In genomic region chr16:13046366-13047120, GRCm38 (mm10) we compare ENCODE assay signal across 28 mouse cellular contexts.
A peak's percentile ranks its signal among the peaks of the same experiment; 100 is the strongest.
DNase-seq lines count a peak whose midpoint lies in the region; ATAC-seq lines count a peak whose summit lies in the region.
"Had no signal": no experiment of that assay in that cellular context is flagged by ENCODE, and none has a peak within 500 bp of the region (broad histone marks: within the 10 kb centered on the region; RNA-seq: fewer than 3 reads in every experiment).

No protein-coding gene starts in this region.

- peak; percentile 28; the same call in 1 of the 2 replicates for ATAC-seq in kidney, embryonic 15.5 days (replicated peaks; ENCODE audit: low FRiP score)
- ATAC-seq: activated CD4-positive, CD25-positive, alpha-beta regulatory T cell, adult 4 months; forebrain, embryonic 16.5 days; hindbrain, postnatal 0 days; intestine, embryonic 16.5 days; midbrain, embryonic 13.5 days had no signal

- DNase-seq in adrenal gland, postnatal 10 days = peak; percentile 14
- DNase-seq in adrenal gland, postnatal 25 days = no peak
- peak; percentile 18 to 20 for DNase-seq in adrenal gland, postnatal 36 days
- DNase-seq in kidney, postnatal 36 days = peak; percentile 70 to 85
- no peak for DNase-seq in heart, adult 9 months (ENCODE audit: low spot score in 2 of 2)
- DNase-seq in gastrocnemius, postnatal 10 days = no peak
- no peak for DNase-seq in gastrocnemius, postnatal 14 days
- DNase-seq: cerebellum, adult 8-10 months; gastrocnemius, postnatal 25 days; heart, adult 18-20 months; heart, postnatal 14 days; layer of hippocampus, postnatal 36 days; lung, embryonic 14.5 days; retina, postnatal 1 day; right cerebral cortex, postnatal 25 days; spleen, adult 18-20 months had no signal

- H3K4me2 ChIP-seq in kidney, embryonic 15.5 days = no peak overlapping the region
- H3K4me2 ChIP-seq: heart, embryonic 13.5 days; limb, embryonic 13.5 days; lung, embryonic 14.5 days; midbrain, embryonic 13.5 days; neural tube, embryonic 13.5 days had no signal

- peaks cover 20% of the 10 kb centered on the region for H3K4me1 ChIP-seq in kidney, embryonic 15.5 days
- H3K4me1 ChIP-seq: heart, embryonic 13.5 days; limb, embryonic 13.5 days; midbrain, embryonic 13.5 days had no signal

- H3K9ac ChIP-seq in kidney, embryonic 15.5 days = no peak overlapping the region
- H3K9ac ChIP-seq: heart, embryonic 13.5 days; limb, embryonic 13.5 days; liver, embryonic 14.5 days; lung, embryonic 14.5 days; midbrain, embryonic 13.5 days; neural tube, embryonic 13.5 days had no signal

- intact Hi-C loops in gastrocnemius, postnatal 14 days (cut with DNase I; ENCODE audit: low total_unique reads) = no loop called here

- no peak overlapping the region for H3K4me3 ChIP-seq in kidney, embryonic 15.5 days (replicated peaks)
- H3K4me3 ChIP-seq: forebrain, embryonic 10.5 days; heart, embryonic 13.5 days; layer of hippocampus, adult 2 months; limb, embryonic 13.5 days; midbrain, embryonic 13.5 days; neural tube, embryonic 13.5 days had no signal

- H3K27ac ChIP-seq in kidney, embryonic 15.5 days = peak overlapping the region; percentile 6; the same call in 1 of the 2 replicates
- H3K27ac ChIP-seq: forebrain, embryonic 10.5 days; heart, embryonic 13.5 days; hindbrain, postnatal 0 days; layer of hippocampus, adult 2 months; limb, embryonic 13.5 days; liver, embryonic 14.5 days; midbrain, embryonic 13.5 days had no signal

- no peaks in the 10 kb centered on the region for H3K36me3 ChIP-seq in kidney, embryonic 15.5 days
- H3K36me3 ChIP-seq: forebrain, embryonic 10.5 days; heart, embryonic 13.5 days; limb, embryonic 13.5 days; midbrain, embryonic 13.5 days; neural tube, embryonic 13.5 days had no signal

- H3K27me3 ChIP-seq in kidney, embryonic 15.5 days = no peaks in the 10 kb centered on the region
- H3K27me3 ChIP-seq: heart, embryonic 13.5 days; limb, embryonic 13.5 days; midbrain, embryonic 13.5 days; neural tube, embryonic 13.5 days had no signal

- 65% methylated on average over 6 of the region's 6 CpGs for WGBS in kidney, embryonic 15.5 days

- no peaks in the 10 kb centered on the region for H3K9me3 ChIP-seq in kidney, embryonic 15.5 days (replicated peaks)
- H3K9me3 ChIP-seq: forebrain, embryonic 10.5 days; heart, embryonic 13.5 days; neural tube, embryonic 13.5 days had no signal

Comparison
In these comparisons a context has a peak if more than half of its experiments do, and no peak if none do; other contexts are left out.
1. DNase-seq: peak in adrenal gland, postnatal 10 days (single experiment), adrenal gland, postnatal 36 days (2 of 2) and kidney, postnatal 36 days (2 of 2); none in adrenal gland, postnatal 25 days (single experiment), heart, adult 9 months (0 of 2), gastrocnemius, postnatal 10 days (single experiment) and gastrocnemius, postnatal 14 days (single experiment).